Mouse (Mus musculus): Measurements from ENCODE around the gene Cdk5r2.

Gene Cdk5r2

GRCm38 (mm10) chr1:74851001-74851775 is 3.5 kb upstream of the Cdk5r2 start:
- no peak for DNase-seq

GRCm38 (mm10) chr1:74855156-74855555 is 422 bp downstream of the Cdk5r2 start:
- no peak for DNase-seq

- DNase-seq, result peak; percentile 3 to 8
These were observed 1.1 kb downstream of the Cdk5r2 start for GRCm38 (mm10) chr1:74855651-74856438.

GRCm38 (mm10) chr1:74856439-74856720 is 1.6 kb downstream of the Cdk5r2 start:
- no peak for DNase-seq

GRCm38 (mm10) chr1:74856791-74857190 is 2.1 kb downstream of the Cdk5r2 start:
- no peak for DNase-seq

GRCm38 (mm10) chr1:74857201-74857600 is 2.5 kb downstream of the Cdk5r2 start:
- no peak for DNase-seq

GRCm38 (mm10) chr1:74857677-74858076 is 2.9 kb downstream of the Cdk5r2 start:
- DNase-seq, result no peak

- DNase-seq, result peak; percentile 15 to 27
These were observed 3.5 kb downstream of the Cdk5r2 start for GRCm38 (mm10) chr1:74858171-74858719.

- no peak for DNase-seq
These were observed 4.1 kb downstream of the Cdk5r2 start for GRCm38 (mm10) chr1:74858805-74859204.

GRCm38 (mm10) chr1:74859223-74859984 is 4.7 kb downstream of the Cdk5r2 start:
- DNase-seq, result no peak

- no peak for DNase-seq
These were observed 7.0 kb downstream of the Cdk5r2 start for GRCm38 (mm10) chr1:74861783-74862182.

GRCm38 (mm10) chr1:74872218-74872617 is 17.5 kb downstream of the Cdk5r2 start:
- DNase-seq, result no peak

- DNase-seq, result no peak
These were observed 22.5 kb downstream of the Cdk5r2 start for GRCm38 (mm10) chr1:74877199-74877598.

- peak; percentile 29 to 32 for DNase-seq
These were observed 26.1 kb downstream of the Cdk5r2 start for GRCm38 (mm10) chr1:74880785-74881360.

- no peak for DNase-seq
These were observed 27.5 kb downstream of the Cdk5r2 start for GRCm38 (mm10) chr1:74882055-74882734.

- no peak for DNase-seq
These were observed 28.1 kb downstream of the Cdk5r2 start for GRCm38 (mm10) chr1:74882828-74883227.

GRCm38 (mm10) chr1:74883441-74883840 is 28.7 kb downstream of the Cdk5r2 start:
- no peak for DNase-seq

GRCm38 (mm10) chr1:74884196-74885141 is 29.7 kb downstream of the Cdk5r2 start:
- DNase-seq, result no peak

- DNase-seq, result no peak
These were observed 30.8 kb downstream of the Cdk5r2 start, which contains the start of gene Fev for GRCm38 (mm10) chr1:74885369-74886042. Gene Fev, minus strand, starts transcription at chr1:74885419.

GRCm38 (mm10) chr1:74891513-74891912 is 36.8 kb downstream of the Cdk5r2 start:
- DNase-seq, result peak in 1 of 2 experiments; percentile 13

Data from thymus, postnatal 36 days (tissue).